Comparison of ENCODE assay signal across 1 mouse cellular context in genomic region chr5:32197698-32198097, GRCm38 (mm10).
TF ChIP-seq lines count a peak whose summit lies in the region.

No protein-coding gene starts in this region.

TF ChIP-seq in CH12.LX, 34 proteins besides CTCF, POLR2A, EP300 and RAD21 (continued from another document):
- TF ChIP-seq PAX5 (IDR thresholded peaks at IDR 0.05; ENCODE audit: low read length) (no peak), CHD1 (IDR thresholded peaks at IDR 0.05; ENCODE audit: low read depth, low read length) (no peak), MEF2A (IDR thresholded peaks at IDR 0.05; ENCODE audit: borderline replicate concordance, low read depth, low read length) (no peak), MAX (IDR thresholded peaks at IDR 0.05; ENCODE audit: low read length) (no peak), ZC3H11A (IDR thresholded peaks at IDR 0.05; ENCODE audit: low read depth, low read length) (peak; percentile 64), BHLHE40 (IDR thresholded peaks at IDR 0.05; ENCODE audit: low read depth, low read length) (no peak), ZKSCAN1 (IDR thresholded peaks at IDR 0.05; ENCODE audit: borderline replicate concordance, low read depth, low read length) (no peak), IRF4 (IDR thresholded peaks at IDR 0.05; ENCODE audit: low read depth, low read length) (peak; percentile 21; the same call in 1 of the 2 replicates), TCF12 (IDR thresholded peaks at IDR 0.05; ENCODE audit: low read depth, low read length) (no peak), MXI1 (IDR thresholded peaks at IDR 0.05; ENCODE audit: low read depth, low read length) (no peak), RCOR1 (conservative IDR thresholded peaks at IDR 0.05; ENCODE audit: low read depth, low read length) (no peak), GABPA (IDR thresholded peaks at IDR 0.05; ENCODE audit: insufficient replicate concordance, low read depth, low read length) (no peak), E2F4 (IDR thresholded peaks at IDR 0.05; ENCODE audit: insufficient replicate concordance, low read depth, low read length) (no peak), USF1 (IDR thresholded peaks at IDR 0.05; ENCODE audit: low read depth, low read length) (no peak), CHD2 (IDR thresholded peaks at IDR 0.05; ENCODE audit: low read length) (no peak), MAFK (IDR thresholded peaks at IDR 0.05; ENCODE audit: insufficient replicate concordance, low read length) (no peak), MAZ (IDR thresholded peaks at IDR 0.05; ENCODE audit: low read depth, low read length) (no peak)
